Mouse (Mus musculus) forebrain, embryonic 14.5 days (tissue): ENCODE measurements around the gene Wdr83. TPM values are rescaled to one million over a fixed set of nuclear protein-coding genes. Genes with fewer than 3 reads are reported as not detected.
A peak's percentile ranks its signal among the peaks of the same experiment; 100 is the strongest.
"Not testable (repeated sequence)": the region's sequence is repeated elsewhere in the genome, so short reads cannot be mapped to it uniquely, and the experiment has no call there.

ENCODE experiments used
- ATAC-seq: fragments of 200-750 bp; cut with Nextera tagmentation; 2 replicates; pipeline ENCODE4 v1.8.0; 2017; ENCODE audit warnings: mild to moderate bottlenecking, moderate library complexity
- DNase-seq: peaks from one replicate; pipeline ENCODE4 v3.0.0-alpha.2; 2015; ENCODE audit warnings: low spot score
- H3K27ac ChIP-seq: fragments of 300-500 bp; sonication (generic); 2 replicates; pipeline ENCODE4 v1.5.1; 2014; ENCODE audit warnings: low read depth, mild to moderate bottlenecking, control low read depth, low read length, moderate library complexity
- H3K27me3 ChIP-seq: fragments of 300-500 bp; sonication (generic); replicated peaks from 2 replicates; pipeline ENCODE4 v1.6.1; 2014; ENCODE audit warnings: low read length, control low read depth, mixed read lengths; ENCODE audit not compliant: control insufficient read depth, insufficient read depth
- H3K36me3 ChIP-seq: fragments of 300-500 bp; sonication (generic); 2 replicates; pipeline ENCODE4 v1.6.1; 2014; ENCODE audit warnings: low read length, control low read depth; ENCODE audit not compliant: control insufficient read depth, insufficient read depth
- H3K4me1 ChIP-seq: fragments of 300-500 bp; sonication (generic); 2 replicates; pipeline ENCODE4 v1.6.1; 2014; ENCODE audit warnings: antibody characterized with exemption, low read length, control low read depth; ENCODE audit not compliant: control insufficient read depth, insufficient read depth
- H3K4me2 ChIP-seq: fragments of 300-500 bp; sonication (generic); 2 replicates; pipeline ENCODE4 v1.6.1; 2014; ENCODE audit warnings: mild to moderate bottlenecking, control low read depth, low read length
- H3K4me3 ChIP-seq: fragments of 300-500 bp; sonication (generic); 2 replicates; pipeline ENCODE4 v1.5.1; 2014; ENCODE audit warnings: low read depth, low read length, control low read depth
- H3K9ac ChIP-seq: fragments of 300-500 bp; sonication (generic); 2 replicates; pipeline ENCODE4 v1.6.1; 2014; ENCODE audit warnings: mild to moderate bottlenecking, low read length, control low read depth, moderate library complexity
- H3K9me3 ChIP-seq: fragments of 300-500 bp; sonication (generic); replicated peaks from 2 replicates; pipeline ENCODE4 v1.6.1; 2016; ENCODE audit warnings: low read length, control low read depth, mixed read lengths; ENCODE audit not compliant: control insufficient read depth
- WGBS: fragments of 180-500 bp; shearing (Covaris S2); extraction: QIAGEN DNeasy Blood & Tissue Kit; methylation state at CpG from one replicate; pipeline ENCODE4 v1.1.7; 2014; 5-methylcytosine and 5-hydroxymethylcytosine counted together
- polyA plus RNA-seq: library from polyadenylated mRNA; unstranded; fragments of >200 nt; fragmentation: Nextera tagmentation; extraction: Ambion mirVana; gene quantifications from 2 replicates; pipeline ENCODE4 v1.2.1, GENCODE M21; 2014

Gene Wdr83
- 49.7 and 50.1 TPM in 2 replicates for polyA plus RNA-seq

DNA sequence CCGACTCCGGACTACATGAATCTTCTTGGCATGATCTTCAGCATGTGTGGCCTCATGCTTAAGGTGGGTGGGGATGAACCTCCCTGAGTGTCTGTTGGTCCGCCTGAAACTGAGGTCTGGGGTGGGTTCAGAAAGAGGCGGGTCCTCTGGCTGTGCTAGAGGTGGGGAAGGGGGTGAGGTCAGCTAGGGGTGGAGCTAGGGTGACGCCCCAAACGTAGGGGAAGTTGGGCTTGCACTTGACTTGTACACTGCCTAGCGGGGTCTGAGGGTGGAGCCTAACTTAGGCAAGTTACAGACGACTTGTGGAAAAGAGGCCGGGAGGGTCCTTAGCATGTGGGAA, at the start of gene Wdr83:
Wdr83 (minus strand) TSS at position 91 of the 340 bp plus-strand sequence.
- Histone ChIP-seq H3K9me3 (no peaks in the 10 kb centered on the region), H3K27ac (0 out of 2 replicates have a peak within 1 kb of the TSS, but pooled peaks have one; percentile 21), H3K4me3 (peak within 1 kb of the TSS; percentile 94), H3K36me3 (peaks cover 28% of the 10 kb centered on the region), H3K27me3 (no peaks in the 10 kb centered on the region), H3K9ac (peak within 1 kb of the TSS; percentile 92), H3K4me1 (peaks cover 19% of the 10 kb centered on the region), H3K4me2 (peak within 1 kb of the TSS; percentile 94)
- DNase-seq, result no peak
- under 1% methylated on average over 9 of the region's 9 CpGs for WGBS
- ATAC-seq, result peak; percentile 21

DNA sequence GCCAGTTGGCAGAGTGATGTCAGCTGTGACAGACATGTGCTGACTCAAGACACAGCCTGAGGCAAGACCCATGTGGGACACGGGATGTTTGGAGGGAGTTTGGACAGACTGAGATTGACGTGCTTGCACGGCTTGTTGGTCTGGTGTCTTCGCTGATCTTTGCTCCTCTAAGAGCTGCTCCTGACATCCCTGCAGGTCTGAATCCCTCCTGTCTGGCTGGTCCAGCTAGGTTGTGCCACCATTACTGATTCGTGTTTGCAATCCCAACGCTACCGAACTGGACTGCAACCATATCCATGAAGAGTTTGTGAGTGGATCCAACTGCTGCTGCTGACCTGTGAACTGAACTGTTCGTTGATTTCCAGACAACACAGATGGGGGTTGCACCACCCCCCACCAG, 42.6 kb upstream of the Wdr83 start:
- no peaks in the 10 kb centered on the region for H3K4me1 ChIP-seq
- DNase-seq (no peak), ATAC-seq (no peak)
- no peaks in the 10 kb centered on the region for H3K36me3 ChIP-seq
- no peaks in the 10 kb centered on the region for H3K9me3 ChIP-seq
- no peak overlapping the region for H3K9ac ChIP-seq
- WGBS, result 93% methylated on average over 8 of the region's 8 CpGs
- H3K27ac ChIP-seq, result no peak overlapping the region
- no peaks in the 10 kb centered on the region for H3K27me3 ChIP-seq
- no peak overlapping the region for H3K4me2 ChIP-seq
- no peak overlapping the region for H3K4me3 ChIP-seq

DNA sequence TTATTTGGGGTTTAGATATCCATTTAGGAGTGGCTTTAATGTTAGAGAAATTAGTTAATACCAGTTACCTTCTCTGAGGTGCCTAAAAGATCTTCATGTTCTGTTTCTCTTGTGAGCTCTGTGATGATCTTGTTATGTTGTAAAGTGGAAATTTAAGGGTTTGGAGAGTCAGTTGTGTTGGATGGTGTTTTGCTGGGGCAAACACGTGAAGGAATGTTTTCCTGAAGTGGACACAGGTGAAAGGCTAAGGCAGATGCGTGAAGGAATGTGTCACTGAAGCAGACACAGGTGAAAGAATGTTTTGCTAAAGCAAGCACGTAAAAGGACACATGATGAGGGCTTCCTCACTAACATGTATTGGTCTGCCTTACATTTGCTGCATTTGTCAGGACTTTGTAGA, 41.9 kb upstream of the Wdr83 start, which contains the start of gene Zfp791:
Zfp791 (minus strand) TSS at position 101 of the 400 bp plus-strand sequence.
- Histone ChIP-seq H3K27ac (no peak within 1 kb of the TSS), H3K4me3 (no peak within 1 kb of the TSS), H3K27me3 (no peaks in the 10 kb centered on the region), H3K9me3 (no peaks in the 10 kb centered on the region), H3K36me3 (no peaks in the 10 kb centered on the region), H3K4me1 (no peaks in the 10 kb centered on the region), H3K9ac (no peak within 1 kb of the TSS), H3K4me2 (no peak within 1 kb of the TSS)
- ATAC-seq, result no peak
- DNase-seq, result no peak
- 70% methylated on average over 3 of the region's 3 CpGs for WGBS

DNA sequence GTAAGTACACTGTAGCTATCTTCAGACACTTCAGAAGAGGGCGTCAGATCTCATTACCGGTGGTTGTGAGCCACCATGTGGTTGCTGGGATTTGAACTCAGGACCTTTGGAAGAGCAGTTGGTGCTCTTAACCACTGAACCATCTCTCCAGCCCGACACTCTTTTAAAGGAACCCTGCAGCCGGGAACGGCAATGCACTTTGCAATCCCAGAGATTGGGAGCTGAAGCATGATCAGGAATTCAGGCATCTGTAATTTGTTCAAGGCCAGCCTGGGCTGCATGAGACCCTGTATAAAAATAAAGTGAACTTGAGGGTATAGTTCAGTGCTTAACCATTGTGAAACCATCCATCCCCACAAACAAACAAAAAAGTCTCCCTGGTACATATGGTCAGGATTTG, 39.1 kb upstream of the Wdr83 start:
- H3K4me3 ChIP-seq, H3K9me3 ChIP-seq, H3K4me2 ChIP-seq, H3K36me3 ChIP-seq, DNase-seq, H3K27ac ChIP-seq, ATAC-seq, H3K9ac ChIP-seq, H3K4me1 ChIP-seq, H3K27me3 ChIP-seq: not testable (repeated sequence)
- 76% methylated on average over 5 of the region's 5 CpGs for WGBS

DNA sequence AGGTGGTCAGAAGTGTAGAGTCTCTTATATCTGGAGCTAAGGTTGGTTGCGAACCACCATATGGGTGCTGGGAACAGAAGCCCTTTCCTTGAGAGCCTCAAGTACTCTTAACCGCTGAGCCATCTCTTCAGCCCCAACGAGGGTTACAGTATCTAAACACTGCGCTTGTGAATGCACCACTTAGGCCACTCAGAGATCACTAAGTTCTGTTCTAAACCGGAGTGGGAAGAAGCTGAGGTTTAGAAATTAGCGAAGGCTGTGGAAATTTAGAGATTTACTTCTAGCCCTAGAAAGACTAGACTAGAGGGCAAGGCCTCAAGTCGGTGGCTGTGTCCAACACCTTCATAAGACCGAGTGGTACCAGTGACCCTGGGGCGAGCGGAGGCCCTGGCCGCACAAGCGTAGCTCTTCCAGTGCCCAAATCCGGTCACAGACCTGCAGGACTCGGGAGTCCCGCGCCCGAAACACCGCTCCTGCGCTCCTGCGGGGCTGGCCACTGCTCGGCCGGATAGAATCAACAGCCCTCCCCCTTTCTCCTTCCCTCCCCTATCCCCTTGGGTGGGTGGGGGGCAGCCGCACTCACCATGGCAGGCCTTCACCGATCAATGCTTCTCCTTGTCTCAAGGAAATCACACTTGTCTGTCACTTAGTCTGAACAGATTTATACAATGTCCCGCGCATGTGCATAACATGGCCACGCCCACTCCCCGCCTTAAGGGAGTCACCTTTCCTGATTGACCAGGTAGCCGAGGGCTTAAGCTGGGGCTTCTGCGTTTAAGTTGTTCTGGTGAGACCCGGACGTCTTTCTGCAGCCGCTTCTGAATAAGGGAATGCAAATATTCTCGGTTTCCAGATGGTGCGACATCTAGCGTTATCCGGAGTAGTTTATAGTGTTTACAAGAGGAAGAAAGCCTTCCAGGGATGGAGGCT, 38.2 kb upstream of the Wdr83 start:
- H3K27ac ChIP-seq, result 0 out of 2 replicates have a peak overlapping the region, but pooled peaks have one; percentile 23
- ATAC-seq, result peak; percentile 86

DNA sequence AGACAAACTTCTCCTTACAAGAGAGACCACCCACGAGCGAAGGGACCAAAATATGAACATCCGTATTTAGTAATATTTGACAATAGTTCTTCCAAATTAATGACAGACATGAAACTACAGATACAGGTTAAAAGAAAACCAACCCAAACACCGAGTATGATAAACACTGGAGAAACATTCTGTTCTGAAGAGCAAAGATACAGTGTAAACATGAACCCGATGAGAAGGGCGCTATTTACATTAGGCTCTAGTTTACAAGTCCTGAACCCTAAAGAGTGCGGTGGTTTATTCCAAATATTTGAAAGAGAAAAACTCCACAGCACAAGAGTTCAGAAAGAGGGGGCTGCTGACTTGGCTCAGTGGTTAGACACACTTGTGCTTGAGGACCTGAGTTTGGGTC, 35.9 kb upstream of the Wdr83 start:
- H3K27me3 ChIP-seq, result no peaks in the 10 kb centered on the region
- H3K9ac ChIP-seq, result no peak overlapping the region
- 93% methylated on average over 7 of the region's 7 CpGs for WGBS
- ATAC-seq (no peak), DNase-seq (no peak)
- no peak overlapping the region for H3K4me3 ChIP-seq
- no peak overlapping the region for H3K27ac ChIP-seq
- no peaks in the 10 kb centered on the region for H3K36me3 ChIP-seq
- no peaks in the 10 kb centered on the region for H3K9me3 ChIP-seq
- no peak overlapping the region for H3K4me2 ChIP-seq
- no peaks in the 10 kb centered on the region for H3K4me1 ChIP-seq

More for the DNA sequence above, 38.2 kb upstream of the Wdr83 start:
- H3K9me3 ChIP-seq, result no peaks in the 10 kb centered on the region
- H3K27me3 ChIP-seq, result no peaks in the 10 kb centered on the region
- peak overlapping the region; percentile 80 for H3K4me2 ChIP-seq
- H3K4me3 ChIP-seq, result peak overlapping the region; percentile 62
- no peaks in the 10 kb centered on the region for H3K4me1 ChIP-seq
- DNase-seq, result peak; percentile 91
- peak overlapping the region; percentile 78 for H3K9ac ChIP-seq
- 6% methylated on average over 37 of the region's 37 CpGs for WGBS
- H3K36me3 ChIP-seq, result no peaks in the 10 kb centered on the region

DNA sequence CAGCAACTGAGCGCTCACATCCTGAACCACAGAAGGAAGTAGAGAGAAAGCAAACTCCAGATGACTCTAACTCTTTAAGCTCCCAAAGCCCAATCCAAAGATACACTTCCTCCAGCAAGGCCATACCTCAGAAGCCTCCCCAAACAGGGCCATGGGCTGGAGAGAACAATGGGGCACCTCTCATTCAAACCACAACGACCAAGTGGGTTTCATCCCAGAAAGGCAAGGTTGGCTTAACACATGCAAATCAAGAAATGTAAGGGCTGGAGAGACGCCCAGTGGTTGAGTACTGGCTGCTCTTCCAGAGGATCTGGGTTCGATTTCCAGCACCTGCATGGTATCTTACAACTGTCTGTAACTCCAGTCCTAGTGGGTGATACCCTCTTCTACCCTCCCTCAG, 34.4 kb upstream of the Wdr83 start:
- no peaks in the 10 kb centered on the region for H3K4me1 ChIP-seq
- ATAC-seq, result no peak
- 0 out of 2 replicates have a peak, but pooled peaks cover 2% of the 10 kb centered on the region for H3K36me3 ChIP-seq
- WGBS, result 74% methylated on average over 4 of the region's 4 CpGs
- H3K9me3 ChIP-seq, result no peaks in the 10 kb centered on the region
- H3K27ac ChIP-seq, result no peak overlapping the region
- no peak for DNase-seq
- H3K9ac ChIP-seq, result no peak overlapping the region
- no peak overlapping the region for H3K4me3 ChIP-seq
- no peak overlapping the region for H3K4me2 ChIP-seq
- no peaks in the 10 kb centered on the region for H3K27me3 ChIP-seq

DNA sequence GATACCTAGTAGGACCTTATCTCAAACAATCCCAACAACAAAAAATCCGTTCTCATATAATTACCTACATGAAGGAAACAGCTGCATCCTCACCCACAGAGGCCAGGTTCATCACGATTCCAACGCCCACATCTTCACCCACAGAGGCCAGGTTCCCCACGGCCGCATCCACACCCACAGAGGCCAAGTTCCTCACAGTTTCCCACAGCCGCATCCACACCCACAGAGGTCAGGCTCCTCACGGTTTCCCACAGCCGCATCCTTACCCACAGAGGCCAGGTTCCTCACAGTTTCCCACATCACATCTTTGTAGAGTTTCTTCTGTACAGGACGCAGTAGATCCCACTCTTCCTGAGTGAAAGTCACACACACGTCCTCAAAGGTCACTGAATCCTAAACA, 32.1 kb upstream of the Wdr83 start:
- 96% methylated on average over 10 of the region's 10 CpGs for WGBS
- Histone ChIP-seq H3K27ac (no peak overlapping the region), H3K9me3 (no peaks in the 10 kb centered on the region), H3K27me3 (no peaks in the 10 kb centered on the region), H3K4me3 (no peak overlapping the region), H3K4me2 (no peak overlapping the region), H3K9ac (no peak overlapping the region), H3K36me3 (peaks cover 12% of the 10 kb centered on the region; the same call in 1 of the 2 replicates), H3K4me1 (no peaks in the 10 kb centered on the region)
- DNase-seq (no peak), ATAC-seq (no peak)

DNA sequence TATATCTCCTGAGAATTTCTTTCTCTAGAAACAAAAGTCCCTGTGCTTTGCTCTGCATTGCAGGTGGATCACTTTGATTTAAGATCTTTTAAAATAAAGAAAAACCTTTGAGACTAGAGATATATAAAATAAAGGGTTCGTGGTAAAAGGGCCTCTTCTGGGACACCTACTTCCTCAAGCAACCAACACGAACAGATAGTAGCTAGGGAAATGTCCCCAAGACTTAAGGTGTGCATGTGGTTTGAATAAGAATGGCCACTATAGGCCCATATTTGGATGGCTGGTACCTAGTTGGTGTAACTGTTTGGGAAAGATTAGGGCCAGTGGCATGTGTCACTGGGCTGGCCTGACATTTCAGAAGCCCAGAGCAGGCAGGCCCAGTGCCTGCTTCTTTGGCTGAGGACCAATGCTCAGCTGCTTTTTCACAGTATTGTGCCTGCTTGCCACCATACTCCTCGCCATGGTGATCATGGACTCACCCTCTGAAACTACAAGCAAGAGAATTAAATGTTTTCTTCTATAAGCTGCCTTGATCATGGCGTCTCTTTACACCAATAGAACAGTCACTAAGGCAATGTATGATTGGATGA, 19.1 kb upstream of the Wdr83 start:
- Histone ChIP-seq H3K27me3 (no peaks in the 10 kb centered on the region), H3K4me2 (no peak overlapping the region), H3K27ac (no peak overlapping the region), H3K9me3 (no peaks in the 10 kb centered on the region), H3K36me3 (peaks cover 20% of the 10 kb centered on the region), H3K4me3 (no peak overlapping the region), H3K4me1 (no peaks in the 10 kb centered on the region), H3K9ac (no peak overlapping the region)
- WGBS, result 83% methylated on average over 4 of the region's 4 CpGs
- no peak for ATAC-seq
- no peak for DNase-seq
